Mouse (Mus musculus): ENCODE data around the gene Hadhb. TPM values are rescaled to one million over a fixed set of nuclear protein-coding genes. Genes with fewer than 3 reads are reported as not detected.
A peak's percentile ranks its signal among the peaks of the same experiment; 100 is the strongest.
"Not testable (repeated sequence)": the region's sequence is repeated elsewhere in the genome, so short reads cannot be mapped to it uniquely, and the experiment has no call there.

Gene Hadhb
- polyA plus RNA-seq, 1 experiment from 2014 or later: 318 TPM

GRCm38 (mm10) chr5:30210758-30211157 lies 55.7 kb downstream of the Hadhb start:
- not testable (repeated sequence) for ATAC-seq (ENCODE audit: extremely low read depth, insufficient number of reproducible peaks, low FRiP score, low TSS enrichment); H3K9ac ChIP-seq; H3K27ac ChIP-seq (replicated peaks); H3K9me3 ChIP-seq; H3K27me3 ChIP-seq (replicated peaks); H3K36me3 ChIP-seq; H3K4me2 ChIP-seq; H3K4me3 ChIP-seq
- H3K4me1 ChIP-seq: peaks cover 14% of the 10 kb centered on the region
- WGBS: 80% methylated on average over 5 of the region's 5 CpGs

GRCm38 (mm10) chr5:30214889-30215288 lies 59.8 kb downstream of the Hadhb start:
- no peaks in the 10 kb centered on the region for H3K36me3 ChIP-seq
- WGBS: 10% methylated on average over 4 of the region's 4 CpGs
- no peak overlapping the region for H3K4me3 ChIP-seq
- H3K9me3 ChIP-seq: 0 out of 2 replicates have a peak, but pooled peaks cover 3% of the 10 kb centered on the region
- H3K4me1 ChIP-seq: peaks cover 4% of the 10 kb centered on the region
- peaks cover 5% of the 10 kb centered on the region for H3K27me3 ChIP-seq (replicated peaks)
- no peak overlapping the region for H3K27ac ChIP-seq (replicated peaks)
- no peak overlapping the region for H3K4me2 ChIP-seq
- no peak for ATAC-seq (ENCODE audit: extremely low read depth, insufficient number of reproducible peaks, low FRiP score, low TSS enrichment)
- no peak overlapping the region for H3K9ac ChIP-seq

DNA sequence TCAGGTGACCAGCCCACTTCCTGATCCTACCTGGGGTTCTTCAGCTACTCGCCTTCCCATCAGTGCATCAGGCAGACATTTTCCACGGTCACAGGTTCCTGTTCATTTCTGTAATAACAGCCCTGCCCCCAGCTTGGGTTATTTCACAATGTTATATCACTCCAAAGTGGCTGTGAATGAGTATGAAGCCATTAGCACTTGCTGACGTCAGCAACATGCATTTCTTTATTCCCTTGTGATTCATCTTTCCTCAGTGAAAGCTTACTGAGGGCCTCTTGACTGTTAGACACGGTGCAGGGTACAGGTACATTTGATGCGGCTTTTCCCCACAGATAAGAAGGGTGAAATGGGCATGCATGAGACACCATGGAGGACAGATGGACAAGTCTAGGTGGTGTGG lies 60.9 kb downstream of the Hadhb start:
- Histone ChIP-seq H3K36me3 (no peaks in the 10 kb centered on the region), H3K9ac (no peak overlapping the region), H3K27ac (replicated peaks) (no peak overlapping the region), H3K9me3 (0 out of 2 replicates have a peak, but pooled peaks cover 3% of the 10 kb centered on the region), H3K4me3 (no peak overlapping the region), H3K4me2 (no peak overlapping the region), H3K27me3 (replicated peaks) (peaks cover 5% of the 10 kb centered on the region), H3K4me1 (no peaks in the 10 kb centered on the region)
- no peak for ATAC-seq (ENCODE audit: extremely low read depth, insufficient number of reproducible peaks, low FRiP score, low TSS enrichment)
- 68% methylated on average over 5 of the region's 5 CpGs for WGBS

DNA sequence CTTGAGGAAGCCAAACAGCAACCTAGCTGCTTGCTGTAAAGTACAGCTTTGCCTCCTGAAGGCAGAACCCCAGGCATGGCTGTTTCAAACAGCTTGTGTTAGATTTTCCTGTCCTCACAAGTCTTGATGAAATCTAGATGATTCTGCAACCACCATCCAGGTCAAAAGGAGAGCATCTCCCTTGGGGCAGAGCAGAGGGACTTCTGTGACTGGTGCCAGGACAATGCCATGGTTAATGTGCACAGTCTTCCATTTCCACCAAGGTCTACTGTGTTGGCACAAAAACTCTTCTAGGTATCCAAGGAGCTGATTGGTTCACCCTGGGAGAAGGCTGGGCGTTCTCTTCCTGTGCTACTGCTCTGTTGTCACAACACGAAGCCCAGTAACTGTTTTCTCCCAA lies 64.7 kb downstream of the Hadhb start:
- Histone ChIP-seq H3K9me3 (no peaks in the 10 kb centered on the region), H3K4me1 (no peaks in the 10 kb centered on the region), H3K4me2 (no peak overlapping the region), H3K36me3 (peaks cover 6% of the 10 kb centered on the region), H3K9ac (no peak overlapping the region), H3K27ac (replicated peaks) (no peak overlapping the region), H3K4me3 (no peak overlapping the region), H3K27me3 (replicated peaks) (peaks cover 5% of the 10 kb centered on the region)
- WGBS: 63% methylated on average over 2 of the region's 2 CpGs
- ATAC-seq (ENCODE audit: extremely low read depth, insufficient number of reproducible peaks, low FRiP score, low TSS enrichment): no peak

DNA sequence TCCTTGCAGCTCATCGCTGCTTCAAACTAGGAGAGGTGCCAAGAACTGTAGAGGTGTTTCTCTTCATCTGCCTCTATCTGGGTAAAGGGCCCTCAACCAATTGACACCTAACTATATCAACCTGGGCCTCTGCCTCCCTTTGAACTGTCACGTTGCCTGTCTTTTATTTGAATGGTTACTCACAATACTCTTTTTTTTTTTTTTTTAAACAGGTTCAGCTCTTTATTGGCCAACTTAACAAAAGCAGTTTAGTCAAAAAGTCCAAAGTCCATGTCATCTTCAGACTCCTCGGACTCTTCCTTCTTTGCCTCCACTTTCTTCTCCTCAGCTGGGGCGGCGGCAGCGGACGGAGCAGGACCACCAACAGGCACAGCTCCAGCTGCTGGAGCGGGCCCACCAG lies 65.6 kb downstream of the Hadhb start:
- H3K27ac ChIP-seq (replicated peaks): no peak overlapping the region
- no peak overlapping the region for H3K9ac ChIP-seq
- H3K4me3 ChIP-seq: no peak overlapping the region
- no peaks in the 10 kb centered on the region for H3K4me1 ChIP-seq
- H3K36me3 ChIP-seq: peaks cover 6% of the 10 kb centered on the region
- no peaks in the 10 kb centered on the region for H3K9me3 ChIP-seq
- peaks cover 3% of the 10 kb centered on the region for H3K27me3 ChIP-seq (replicated peaks)
- H3K4me2 ChIP-seq: no peak overlapping the region
- WGBS: 87% methylated on average over 8 of the region's 8 CpGs
- no peak for ATAC-seq (ENCODE audit: extremely low read depth, insufficient number of reproducible peaks, low FRiP score, low TSS enrichment)

DNA sequence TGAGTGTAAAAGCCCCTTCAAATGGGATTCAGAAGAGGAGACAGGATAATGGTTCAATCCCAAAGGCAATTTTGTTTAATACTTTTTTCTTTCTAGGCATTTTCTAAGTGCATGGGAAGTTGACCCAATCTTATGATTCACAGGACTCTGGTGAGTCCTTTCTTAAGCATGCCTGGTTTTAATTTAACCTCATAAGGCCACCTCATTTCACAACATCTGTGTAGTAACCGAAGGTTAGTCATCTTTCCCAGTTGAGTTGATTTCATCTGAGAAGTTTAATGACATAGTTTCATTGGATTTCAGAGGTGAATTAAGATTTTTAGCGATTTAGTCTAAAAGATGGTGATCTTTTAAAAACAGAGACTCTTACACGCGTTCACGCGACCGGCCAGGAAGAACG lies 67.6 kb downstream of the Hadhb start:
- Histone ChIP-seq H3K4me1 (no peaks in the 10 kb centered on the region), H3K4me3 (no peak overlapping the region), H3K9me3 (no peaks in the 10 kb centered on the region), H3K9ac (no peak overlapping the region), H3K27me3 (replicated peaks) (no peaks in the 10 kb centered on the region), H3K27ac (replicated peaks) (no peak overlapping the region), H3K4me2 (no peak overlapping the region), H3K36me3 (peaks cover 6% of the 10 kb centered on the region)
- 95% methylated on average over 8 of the region's 8 CpGs for WGBS
- ATAC-seq (ENCODE audit: extremely low read depth, insufficient number of reproducible peaks, low FRiP score, low TSS enrichment): no peak

DNA sequence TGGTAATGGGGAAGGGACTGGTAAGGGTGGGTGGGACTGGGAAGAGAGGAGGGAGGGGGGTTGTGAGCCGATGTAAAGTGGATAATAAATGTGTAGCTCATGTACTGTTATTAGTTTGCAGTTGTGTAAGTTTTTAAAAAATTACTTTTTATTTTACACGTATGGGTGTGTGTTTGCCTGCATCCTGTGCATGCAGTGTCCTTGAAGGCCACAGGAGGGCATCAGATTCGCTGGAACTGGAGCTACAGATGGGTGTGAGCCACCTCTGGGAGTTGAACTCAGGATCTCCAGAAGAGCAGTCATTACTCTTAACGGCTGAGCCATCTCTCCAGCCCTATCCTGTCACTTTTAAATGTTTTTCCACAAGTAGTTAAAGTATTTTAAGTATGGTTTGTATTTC lies 75.9 kb downstream of the Hadhb start:
- H3K4me3 ChIP-seq: no peak overlapping the region
- H3K27ac ChIP-seq (replicated peaks): no peak overlapping the region
- peaks cover 11% of the 10 kb centered on the region for H3K36me3 ChIP-seq
- H3K9ac ChIP-seq: no peak overlapping the region
- no peak overlapping the region for H3K4me2 ChIP-seq
- 80% methylated on average over 4 of the region's 4 CpGs for WGBS
- H3K9me3 ChIP-seq: peaks cover 5% of the 10 kb centered on the region; the same call in 1 of the 2 replicates
- ATAC-seq (ENCODE audit: extremely low read depth, insufficient number of reproducible peaks, low FRiP score, low TSS enrichment): no peak
- no peaks in the 10 kb centered on the region for H3K27me3 ChIP-seq (replicated peaks)
- peaks cover 32% of the 10 kb centered on the region for H3K4me1 ChIP-seq

GRCm38 (mm10) chr5:30231891-30232270 lies 76.8 kb downstream of the Hadhb start:
- WGBS: 55% methylated on average over 16 of the region's 16 CpGs
- Histone ChIP-seq H3K4me3 (peak overlapping the region; percentile 84), H3K27ac (replicated peaks) (peak overlapping the region; percentile 65), H3K9me3 (peaks cover 5% of the 10 kb centered on the region; the same call in 1 of the 2 replicates), H3K4me2 (peak overlapping the region; percentile 89), H3K4me1 (peaks cover 39% of the 10 kb centered on the region), H3K27me3 (replicated peaks) (no peaks in the 10 kb centered on the region), H3K9ac (peak overlapping the region; percentile 82), H3K36me3 (peaks cover 11% of the 10 kb centered on the region)
- ATAC-seq (ENCODE audit: extremely low read depth, insufficient number of reproducible peaks, low FRiP score, low TSS enrichment): no peak

GRCm38 (mm10) chr5:30232271-30232971 lies 77.4 kb downstream of the Hadhb start, which contains the start of gene Selenoi:
Gene Selenoi, plus strand, starts transcription at chr5:30232581.
- H3K4me3 ChIP-seq: peak within 1 kb of the TSS; percentile 84
- H3K4me1 ChIP-seq: peaks cover 42% of the 10 kb centered on the region
- H3K27ac ChIP-seq (replicated peaks): peak within 1 kb of the TSS; percentile 95
- 2% methylated on average over 71 of the region's 71 CpGs for WGBS
- H3K27me3 ChIP-seq (replicated peaks): no peaks in the 10 kb centered on the region
- H3K9me3 ChIP-seq: peaks cover 5% of the 10 kb centered on the region; the same call in 1 of the 2 replicates
- H3K4me2 ChIP-seq: peak within 1 kb of the TSS; percentile 89
- peak; percentile 100 for ATAC-seq (ENCODE audit: extremely low read depth, insufficient number of reproducible peaks, low FRiP score, low TSS enrichment)
- H3K9ac ChIP-seq: peak within 1 kb of the TSS; percentile 92
- peaks cover 11% of the 10 kb centered on the region for H3K36me3 ChIP-seq

DNA sequence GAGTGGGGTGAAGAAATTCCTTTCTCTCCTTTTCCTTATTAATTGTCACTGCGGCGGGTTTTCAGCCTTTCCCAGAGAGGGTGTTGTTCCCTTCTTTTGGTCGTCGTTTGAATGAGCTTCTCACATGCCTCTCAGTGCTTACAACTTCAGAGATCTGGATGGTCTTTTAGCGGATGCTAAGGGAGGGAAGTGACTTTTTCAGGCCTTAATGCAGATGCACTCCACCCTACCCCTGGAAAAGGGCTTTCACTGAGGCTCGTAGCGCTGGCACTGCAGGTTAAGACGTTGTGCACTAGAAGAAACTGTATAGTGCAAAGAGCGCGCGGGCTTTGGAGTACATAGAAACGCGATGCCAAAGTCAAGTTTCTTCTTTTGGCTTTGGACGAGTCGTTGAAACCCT lies 78.0 kb downstream of the Hadhb start:
- ATAC-seq (ENCODE audit: extremely low read depth, insufficient number of reproducible peaks, low FRiP score, low TSS enrichment): no peak
- 2% methylated on average over 15 of the region's 15 CpGs for WGBS

GRCm38 (mm10) chr5:30233979-30234378 lies 78.9 kb downstream of the Hadhb start:
- Histone ChIP-seq H3K9me3 (peaks cover 5% of the 10 kb centered on the region; the same call in 1 of the 2 replicates), H3K9ac (peak overlapping the region; percentile 92), H3K27ac (replicated peaks) (no peak overlapping the region), H3K36me3 (peaks cover 14% of the 10 kb centered on the region), H3K27me3 (replicated peaks) (no peaks in the 10 kb centered on the region), H3K4me2 (peak overlapping the region; percentile 89), H3K4me3 (peak overlapping the region; percentile 84), H3K4me1 (peaks cover 48% of the 10 kb centered on the region)
- no peak for ATAC-seq (ENCODE audit: extremely low read depth, insufficient number of reproducible peaks, low FRiP score, low TSS enrichment)
- WGBS: 24% methylated on average over 8 of the region's 8 CpGs

More for the DNA sequence above, 78.0 kb downstream of the Hadhb start:
- H3K4me1 ChIP-seq: peaks cover 42% of the 10 kb centered on the region
- peaks cover 5% of the 10 kb centered on the region; the same call in 1 of the 2 replicates for H3K9me3 ChIP-seq
- H3K9ac ChIP-seq: peak overlapping the region; percentile 92
- H3K36me3 ChIP-seq: peaks cover 11% of the 10 kb centered on the region
- H3K4me3 ChIP-seq: peak overlapping the region; percentile 84
- peak overlapping the region; percentile 89 for H3K4me2 ChIP-seq
- no peaks in the 10 kb centered on the region for H3K27me3 ChIP-seq (replicated peaks)
- H3K27ac ChIP-seq (replicated peaks): peak overlapping the region; percentile 95

Measured in heart, embryonic 13.5 days (tissue).